ENCODE assay signal across 8 mouse cellular contexts in genomic region chr10:79986232-79986878, GRCm38 (mm10). TPM values are rescaled to one million over a fixed set of nuclear protein-coding genes. Genes with fewer than 3 reads are reported as not detected.
DNase-seq lines count a peak whose midpoint lies in the region; ATAC-seq and TF ChIP-seq lines count a peak whose summit lies in the region.

No protein-coding gene starts in this region.

- TF ChIP-seq POLR2A in limb, embryonic 14.5 days (IDR thresholded peaks at IDR 0.05; ENCODE audit: borderline replicate concordance, extremely low read depth, insufficient read depth, insufficient read length): no peak

- TF ChIP-seq CTCF in midbrain, postnatal 0 days (IDR thresholded peaks at IDR 0.05): no peak

- DNase-seq in neural tube, embryonic 11.5 days (ENCODE audit: low spot score): no peak
- DNase-seq in neural tube, embryonic 10.5 days (ENCODE audit: extremely low spot score, low spot score): no peak
- DNase-seq in cerebellum, adult 9-11 months: peak; percentile 79
- no peak for DNase-seq in heart, embryonic 10.5 days (ENCODE audit: low spot score)
- no peak for DNase-seq in limb, embryonic 14.5 days (ENCODE audit: low spot score)
- DNase-seq in midbrain, postnatal 0 days (ENCODE audit: low spot score): no peak
- no peak for DNase-seq in ovary, postnatal 36 days (ENCODE audit: low spot score)
- DNase-seq in thymus, postnatal 25 days: no peak

- H3K27me3 ChIP-seq in neural tube, embryonic 11.5 days (ENCODE audit: control insufficient read depth, insufficient read depth, low read length): peaks cover 32% of the 10 kb centered on the region
- H3K27me3 ChIP-seq in heart, embryonic 10.5 days (ENCODE audit: insufficient read depth, poor library complexity, severe bottlenecking): no peaks in the 10 kb centered on the region
- no peaks in the 10 kb centered on the region for H3K27me3 ChIP-seq in limb, embryonic 14.5 days (ENCODE audit: control insufficient read depth, insufficient read depth, low read length)
- peaks cover 24% of the 10 kb centered on the region for H3K27me3 ChIP-seq in midbrain, postnatal 0 days (ENCODE audit: insufficient read depth, low read length)

- peak overlapping the region; percentile 79 for H3K4me2 ChIP-seq in neural tube, embryonic 11.5 days (ENCODE audit: low read depth)
- H3K4me2 ChIP-seq in limb, embryonic 14.5 days (replicated peaks; ENCODE audit: low read depth, low read length, severe bottlenecking): peak overlapping the region; percentile 85
- peak overlapping the region; percentile 62 for H3K4me2 ChIP-seq in midbrain, postnatal 0 days (ENCODE audit: low read depth, low read length, poor library complexity, severe bottlenecking)

- no peak overlapping the region for H3K27ac ChIP-seq in neural tube, embryonic 11.5 days (ENCODE audit: low read depth, low read length)
- peak overlapping the region; percentile 98 for H3K27ac ChIP-seq in heart, embryonic 10.5 days
- H3K27ac ChIP-seq in limb, embryonic 14.5 days (replicated peaks; ENCODE audit: low read depth, low read length): peak overlapping the region; percentile 96; the same call in 1 of the 2 replicates
- H3K27ac ChIP-seq in midbrain, postnatal 0 days (ENCODE audit: low read depth, low read length): peak overlapping the region; percentile 96

- peaks cover 1% of the 10 kb centered on the region; the same call in 1 of the 2 replicates for H3K9me3 ChIP-seq in neural tube, embryonic 11.5 days (ENCODE audit: control insufficient read depth, low read length)
- H3K9me3 ChIP-seq in heart, embryonic 10.5 days: no peaks in the 10 kb centered on the region
- no peaks in the 10 kb centered on the region for H3K9me3 ChIP-seq in limb, embryonic 14.5 days (ENCODE audit: control insufficient read depth, low read length)
- H3K9me3 ChIP-seq in midbrain, postnatal 0 days (ENCODE audit: low read length): no peaks in the 10 kb centered on the region

- peak overlapping the region; percentile 86 for H3K4me3 ChIP-seq in neural tube, embryonic 11.5 days (ENCODE audit: low read depth, low read length)
- peak overlapping the region; percentile 86 for H3K4me3 ChIP-seq in heart, embryonic 10.5 days
- peak overlapping the region; percentile 68 for H3K4me3 ChIP-seq in limb, embryonic 14.5 days (replicated peaks; ENCODE audit: low read length)
- peak overlapping the region; percentile 75 for H3K4me3 ChIP-seq in midbrain, postnatal 0 days (ENCODE audit: low read depth, low read length)

- ATAC-seq in neural tube, embryonic 11.5 days (ENCODE audit: insufficient read depth, low FRiP score, low TSS enrichment): no peak
- no peak for ATAC-seq in limb, embryonic 14.5 days (ENCODE audit: low FRiP score, low read depth)
- no peak for ATAC-seq in midbrain, postnatal 0 days (ENCODE audit: low FRiP score)

- H3K4me1 ChIP-seq in neural tube, embryonic 11.5 days (ENCODE audit: control insufficient read depth, insufficient read depth, low read length): peaks cover 20% of the 10 kb centered on the region
- H3K4me1 ChIP-seq in heart, embryonic 10.5 days: peaks cover 82% of the 10 kb centered on the region
- peaks cover 44% of the 10 kb centered on the region for H3K4me1 ChIP-seq in limb, embryonic 14.5 days (ENCODE audit: control insufficient read depth, insufficient read depth, low read length)
- peaks cover 17% of the 10 kb centered on the region for H3K4me1 ChIP-seq in midbrain, postnatal 0 days (ENCODE audit: insufficient read depth, low read length)

- no peak overlapping the region for H3K9ac ChIP-seq in neural tube, embryonic 11.5 days (ENCODE audit: low read length)
- H3K9ac ChIP-seq in limb, embryonic 14.5 days (ENCODE audit: low read depth, low read length, severe bottlenecking): no peak overlapping the region
- H3K9ac ChIP-seq in midbrain, postnatal 0 days (replicated peaks; ENCODE audit: low read length, poor library complexity, severe bottlenecking): no peak overlapping the region; the same call in 1 of the 2 replicates

- 46% methylated on average over 6 of the region's 6 CpGs for WGBS in neural tube, embryonic 11.5 days
- 24% methylated on average over 6 of the region's 6 CpGs for WGBS in heart, embryonic 10.5 days
- WGBS in limb, embryonic 14.5 days: 40% methylated on average over 6 of the region's 6 CpGs
- WGBS in midbrain, postnatal 0 days: 37% methylated on average over 6 of the region's 6 CpGs

- no peaks in the 10 kb centered on the region for H3K36me3 ChIP-seq in neural tube, embryonic 11.5 days (ENCODE audit: control insufficient read depth, insufficient read depth, low read length)
- peaks cover 16% of the 10 kb centered on the region for H3K36me3 ChIP-seq in heart, embryonic 10.5 days
- H3K36me3 ChIP-seq in limb, embryonic 14.5 days (ENCODE audit: control insufficient read depth, insufficient read depth, low read length): peaks cover 10% of the 10 kb centered on the region
- H3K36me3 ChIP-seq in midbrain, postnatal 0 days (ENCODE audit: insufficient read depth, low read length): no peaks in the 10 kb centered on the region

RNA-seq across cellular contexts. Expression of gene Cnn2, which starts 2.0 kb away (rescaled TPM):
- polyA plus RNA-seq in neural tube, embryonic 11.5 days (2014; fragmentation: Nextera tagmentation; extraction: Ambion mirVana): 167 and 187 TPM in 2 replicates
- polyA plus RNA-seq in heart, embryonic 10.5 days (2016; fragmentation: Nextera tagmentation; extraction: Ambion mirVana): 408 and 456 TPM in 2 replicates
- polyA plus RNA-seq in limb, embryonic 14.5 days (2012; rRNA removed): 133 and 173 TPM in 2 replicates
- polyA plus RNA-seq in limb, embryonic 14.5 days (2014; fragmentation: Nextera tagmentation; extraction: Ambion mirVana): 273 and 290 TPM in 2 replicates
- 14.8 and 19.5 TPM in 2 replicates for total RNA-seq in midbrain, postnatal 0 days (2014; rRNA removed)
- 12.6 and 12.8 TPM in 2 replicates for polyA plus RNA-seq in midbrain, postnatal 0 days (2015; fragmentation: Nextera tagmentation; extraction: Ambion mirVana)

RNA-seq across cellular contexts. Expression of gene Tmem259, which starts 2.2 kb away (rescaled TPM):
- polyA plus RNA-seq in neural tube, embryonic 11.5 days (2014; fragmentation: Nextera tagmentation; extraction: Ambion mirVana): 16.1 and 17.7 TPM in 2 replicates
- polyA plus RNA-seq in heart, embryonic 10.5 days (2016; fragmentation: Nextera tagmentation; extraction: Ambion mirVana): 12.7 and 16.4 TPM in 2 replicates
- 260 and 379 TPM in 2 replicates for polyA plus RNA-seq in limb, embryonic 14.5 days (2012; rRNA removed)
- 24.5 and 25.2 TPM in 2 replicates for polyA plus RNA-seq in limb, embryonic 14.5 days (2014; fragmentation: Nextera tagmentation; extraction: Ambion mirVana)
- total RNA-seq in midbrain, postnatal 0 days (2014; rRNA removed): 134 and 172 TPM in 2 replicates
- polyA plus RNA-seq in midbrain, postnatal 0 days (2015; fragmentation: Nextera tagmentation; extraction: Ambion mirVana): 26.2 and 29.3 TPM in 2 replicates

RNA-seq across cellular contexts. Expression of gene Abca7, which starts 9.9 kb away (rescaled TPM):
- polyA plus RNA-seq in neural tube, embryonic 11.5 days (2014; fragmentation: Nextera tagmentation; extraction: Ambion mirVana): 4.3 and 7.0 TPM in 2 replicates
- 2.8 and 4.1 TPM in 2 replicates for polyA plus RNA-seq in heart, embryonic 10.5 days (2016; fragmentation: Nextera tagmentation; extraction: Ambion mirVana)
- polyA plus RNA-seq in limb, embryonic 14.5 days (2012; rRNA removed): 6.2 and 8.0 TPM in 2 replicates
- polyA plus RNA-seq in limb, embryonic 14.5 days (2014; fragmentation: Nextera tagmentation; extraction: Ambion mirVana): 2.2 and 2.4 TPM in 2 replicates
- total RNA-seq in midbrain, postnatal 0 days (2014; rRNA removed): 9.3 TPM in 2 replicates
- 1.7 and 1.9 TPM in 2 replicates for polyA plus RNA-seq in midbrain, postnatal 0 days (2015; fragmentation: Nextera tagmentation; extraction: Ambion mirVana)

RNA-seq across cellular contexts. Expression of gene Grin3b, which starts 15.8 kb away (rescaled TPM):
- 0.16 and 0.30 TPM in 2 replicates for polyA plus RNA-seq in neural tube, embryonic 11.5 days (2014; fragmentation: Nextera tagmentation; extraction: Ambion mirVana)
- polyA plus RNA-seq in heart, embryonic 10.5 days (2016; fragmentation: Nextera tagmentation; extraction: Ambion mirVana): 0.30 and 0.34 TPM in 2 replicates
- polyA plus RNA-seq in limb, embryonic 14.5 days (2012; rRNA removed): 0.72 and 0.76 TPM in 2 replicates
- polyA plus RNA-seq in limb, embryonic 14.5 days (2014; fragmentation: Nextera tagmentation; extraction: Ambion mirVana): 0.23 and 0.55 TPM in 2 replicates
- total RNA-seq in midbrain, postnatal 0 days (2014; rRNA removed): 0.42 and 2.2 TPM in 2 replicates
- 0.11 and 0.21 TPM in 2 replicates for polyA plus RNA-seq in midbrain, postnatal 0 days (2015; fragmentation: Nextera tagmentation; extraction: Ambion mirVana)

RNA-seq across cellular contexts. Expression of gene Wdr18, which starts 26.4 kb away (rescaled TPM):
- 115 TPM in 2 replicates for polyA plus RNA-seq in neural tube, embryonic 11.5 days (2014; fragmentation: Nextera tagmentation; extraction: Ambion mirVana)
- polyA plus RNA-seq in heart, embryonic 10.5 days (2016; fragmentation: Nextera tagmentation; extraction: Ambion mirVana): 127 and 155 TPM in 2 replicates
- 58.7 and 78.5 TPM in 2 replicates for polyA plus RNA-seq in limb, embryonic 14.5 days (2012; rRNA removed)
- 99.8 and 106 TPM in 2 replicates for polyA plus RNA-seq in limb, embryonic 14.5 days (2014; fragmentation: Nextera tagmentation; extraction: Ambion mirVana)
- total RNA-seq in midbrain, postnatal 0 days (2014; rRNA removed): 72.6 and 87.6 TPM in 2 replicates
- 102 and 116 TPM in 2 replicates for polyA plus RNA-seq in midbrain, postnatal 0 days (2015; fragmentation: Nextera tagmentation; extraction: Ambion mirVana)
